Mouse (Mus musculus) CH12.LX (cell line): ENCODE data around the gene Nudt21.

Experiments
- CHD1 ChIP-seq: IDR thresholded peaks from 2 replicates; pipeline ENCODE4 v1.6.1; 2012; ENCODE audit warnings: low read depth, low read length, improper control_type of control experiment, inconsistent platforms
- CTCF ChIP-seq, 2 experiments: IDR thresholded peaks in 1 of 2; conservative IDR thresholded peaks in 1 of 2; 2 replicates each; pipeline ENCODE4 v1.5.1; 2011 to 2012; ENCODE audit warnings: low read depth in 2 of 2, low read length in 2 of 2, improper control_type of control experiment in 1 of 2, inconsistent platforms in 1 of 2, mild to moderate bottlenecking in 1 of 2, moderate library complexity in 1 of 2
- EP300 ChIP-seq: IDR thresholded peaks from 2 replicates; pipeline ENCODE4 v1.6.1; 2011; ENCODE audit warnings: low read length, improper control_type of control experiment
- ETS1 ChIP-seq: conservative IDR thresholded peaks from 2 replicates; pipeline ENCODE4 v1.6.1; 2012; ENCODE audit warnings: low read depth, mild to moderate bottlenecking, inconsistent platforms, low read length, improper control_type of control experiment, moderate library complexity
- MAX ChIP-seq: IDR thresholded peaks from 2 replicates; pipeline ENCODE4 v1.6.1; 2011; ENCODE audit warnings: low read length, improper control_type of control experiment
- NELFE ChIP-seq: IDR thresholded peaks from 2 replicates; pipeline ENCODE4 v1.6.1; 2011; ENCODE audit warnings: low read depth, low read length, improper control_type of control experiment
- POLR2A ChIP-seq: IDR thresholded peaks from 2 replicates; pipeline ENCODE4 v1.6.1; 2011; ENCODE audit warnings: low read depth, mild to moderate bottlenecking, improper control_type of control experiment, low read length
- POLR2AphosphoS2 ChIP-seq: IDR thresholded peaks from 2 replicates; pipeline ENCODE4 v1.6.1; 2011; ENCODE audit warnings: low read depth, low read length, improper control_type of control experiment
- RAD21 ChIP-seq: IDR thresholded peaks from 2 replicates; pipeline ENCODE4 v1.6.1; 2011; ENCODE audit warnings: low read depth, mild to moderate bottlenecking, low read length, improper control_type of control experiment, moderate library complexity
- SMC3 ChIP-seq: IDR thresholded peaks from 2 replicates; pipeline ENCODE4 v1.6.1; 2011; ENCODE audit warnings: low read depth, low read length, improper control_type of control experiment
- UBTF ChIP-seq: IDR thresholded peaks from 2 replicates; pipeline ENCODE4 v1.6.1; 2012; ENCODE audit warnings: low read depth, mild to moderate bottlenecking, inconsistent platforms, low read length, improper control_type of control experiment, moderate library complexity
- ZMIZ1 ChIP-seq: IDR thresholded peaks from 2 replicates; pipeline ENCODE4 v1.6.1; 2012; ENCODE audit warnings: low read depth, mild to moderate bottlenecking, inconsistent platforms, low read length, improper control_type of control experiment

DNA sequence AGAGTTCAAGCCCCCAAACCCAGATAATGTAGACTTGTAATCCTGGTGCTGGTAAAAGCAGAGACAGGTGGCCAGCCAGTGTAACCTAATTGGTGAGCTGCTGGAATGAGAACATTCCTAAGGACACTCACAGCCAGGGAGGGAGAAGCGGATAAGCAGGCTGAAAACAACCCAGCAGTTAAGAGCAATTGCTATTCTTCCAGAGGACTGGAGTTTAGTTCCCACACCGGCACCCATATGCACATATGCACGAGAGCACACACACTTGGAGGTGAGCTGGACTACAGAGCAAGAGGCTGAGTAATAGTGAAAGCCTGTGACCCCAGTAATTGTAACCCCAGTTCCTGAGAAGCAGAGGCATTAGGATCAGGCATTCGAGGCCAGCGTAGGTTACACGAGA is 12.9 kb downstream of the Nudt21 start:
- TF ChIP-seq MAX: no peak
- TF ChIP-seq NELFE: no peak
- TF ChIP-seq CHD1: no peak
- no peak for TF ChIP-seq ETS1
- TF ChIP-seq POLR2AphosphoS2: no peak
- no peak for TF ChIP-seq EP300
- TF ChIP-seq SMC3: no peak
- no peak for TF ChIP-seq POLR2A
- TF ChIP-seq CTCF (conservative IDR thresholded peaks at IDR 0.05 in 1 of 2, IDR thresholded peaks at IDR 0.05 in 1 of 2; ENCODE audit: low read depth in 2 of 2, low read length in 2 of 2): no peak
- no peak for TF ChIP-seq ZMIZ1
- no peak for TF ChIP-seq UBTF
- no peak for TF ChIP-seq RAD21
